In the genomic region with DNA sequence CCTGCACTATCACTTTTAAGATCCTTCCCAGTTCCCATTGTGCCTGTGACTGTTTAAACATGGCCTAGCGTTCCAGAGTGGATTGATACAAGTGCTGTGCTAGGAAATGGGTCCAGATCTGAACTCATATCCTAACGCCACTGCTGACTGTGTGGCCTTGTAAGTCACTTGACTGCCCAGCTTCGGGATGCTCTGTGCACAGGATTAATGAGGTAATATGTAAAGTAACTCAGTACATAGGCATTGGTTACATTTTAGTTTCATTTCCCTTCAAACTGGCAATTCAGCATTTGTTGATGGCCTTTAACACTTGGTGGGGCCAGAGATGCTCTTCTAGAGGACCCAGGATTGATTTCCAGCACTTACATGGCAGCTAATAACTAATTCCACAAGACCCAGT, we compare ENCODE assay signal across 20 mouse cellular contexts. TPM values are rescaled to one million over a fixed set of nuclear protein-coding genes. Genes with fewer than 3 reads are reported as not detected.
DNase-seq lines count a peak whose midpoint lies in the region; ATAC-seq and TF ChIP-seq lines count a peak whose summit lies in the region.
"Had no signal": no experiment of that assay in that cellular context is flagged by ENCODE, and none has a peak within 500 bp of the region (broad histone marks: within the 10 kb centered on the region; RNA-seq: fewer than 3 reads in every experiment).

No protein-coding gene starts in this region.

- H3K27me3 ChIP-seq in liver, adult 2 months (ENCODE audit: control insufficient read depth, insufficient read depth, low read length), result no peaks in the 10 kb centered on the region
- no peaks in the 10 kb centered on the region for H3K27me3 ChIP-seq in liver, embryonic 11.5 days (replicated peaks; ENCODE audit: control insufficient read depth, insufficient read depth, low read length)
- no peaks in the 10 kb centered on the region for H3K27me3 ChIP-seq in CH12.LX (replicated peaks)
- H3K27me3 ChIP-seq in midbrain, embryonic 14.5 days (ENCODE audit: control insufficient read depth, insufficient read depth, low read length), result no peaks in the 10 kb centered on the region
- H3K27me3 ChIP-seq: embryonic facial prominence, embryonic 13.5 days; forebrain, embryonic 12.5 days; heart, embryonic 12.5 days had no signal

- no peak for TF ChIP-seq RAD21 in CH12.LX (IDR thresholded peaks at IDR 0.05; ENCODE audit: low read depth, low read length)

- peaks cover 65% of the 10 kb centered on the region for H3K36me3 ChIP-seq in liver, adult 2 months (ENCODE audit: control insufficient read depth, insufficient read depth, low read length)
- H3K36me3 ChIP-seq in liver, embryonic 11.5 days (ENCODE audit: control insufficient read depth, insufficient read depth, low read length), result peaks cover 16% of the 10 kb centered on the region
- peaks cover 73 to 95% of the 10 kb centered on the region in 2 experiments for H3K36me3 ChIP-seq in CH12.LX (replicated peaks in 1 of 2; ENCODE audit: control insufficient read depth in 1 of 2, insufficient read depth in 1 of 2, low read length in 1 of 2)
- peaks cover 76% of the 10 kb centered on the region for H3K36me3 ChIP-seq in midbrain, embryonic 14.5 days (ENCODE audit: control insufficient read depth, insufficient read depth, low read length)

- H3K9ac ChIP-seq in liver, adult 2 months (ENCODE audit: low read depth, low read length), result no peak overlapping the region
- no peak overlapping the region for H3K9ac ChIP-seq in liver, embryonic 11.5 days (ENCODE audit: low read depth, low read length)
- no peak overlapping the region for H3K9ac ChIP-seq in CH12.LX (ENCODE audit: insufficient read depth, low read depth)
- H3K9ac ChIP-seq in midbrain, embryonic 14.5 days (replicated peaks; ENCODE audit: low read length), result no peak overlapping the region
- H3K9ac ChIP-seq: embryonic facial prominence, embryonic 13.5 days; forebrain, embryonic 12.5 days; heart, embryonic 12.5 days; hindbrain, embryonic 14.5 days had no signal

- in situ Hi-C loops in CH12.LX (cut with MboI; ENCODE audit: low pct_ligation_motif_present, low pct_unique_long_range_greater_than_20kb, low sequenced_read_pairs), result no loop called here

- H3K4me1 ChIP-seq in liver, adult 2 months (ENCODE audit: control insufficient read depth, insufficient read depth, low read length), result peaks cover 2% of the 10 kb centered on the region; the same call in 1 of the 2 replicates
- no peaks in the 10 kb centered on the region for H3K4me1 ChIP-seq in liver, embryonic 11.5 days (replicated peaks; ENCODE audit: control insufficient read depth, insufficient read depth, low read length)
- H3K4me1 ChIP-seq in CH12.LX (ENCODE audit: control insufficient read depth in 1 of 2, insufficient read depth in 2 of 2), result peaks cover 4 to 67% of the 10 kb centered on the region in 2 experiments; a peak in 3 of 4 replicates
- H3K4me1 ChIP-seq in midbrain, embryonic 14.5 days (ENCODE audit: control insufficient read depth, insufficient read depth, low read length), result no peaks in the 10 kb centered on the region
- H3K4me1 ChIP-seq: embryonic facial prominence, embryonic 13.5 days; forebrain, embryonic 12.5 days; heart, embryonic 12.5 days; hindbrain, embryonic 10.5 days had no signal

- TF ChIP-seq POLR2A in liver, adult 2 months (IDR thresholded peaks at IDR 0.05; ENCODE audit: extremely low read depth, insufficient read depth, low read length), result no peak
- TF ChIP-seq POLR2A in CH12.LX (IDR thresholded peaks at IDR 0.05; ENCODE audit: low read depth, low read length), result no peak

- no peak for TF ChIP-seq CTCF in liver, adult 2 months (IDR thresholded peaks at IDR 0.05; ENCODE audit: low read depth, low read length)
- no peak for TF ChIP-seq CTCF in CH12.LX (conservative IDR thresholded peaks at IDR 0.05 in 1 of 2, IDR thresholded peaks at IDR 0.05 in 1 of 2; ENCODE audit: low read depth in 2 of 2, low read length in 2 of 2)

- no peak overlapping the region for H3K4me2 ChIP-seq in liver, embryonic 11.5 days
- H3K4me2 ChIP-seq in CH12.LX (ENCODE audit: insufficient read depth, low read depth, poor library complexity, severe bottlenecking), result no peak overlapping the region
- no peak overlapping the region for H3K4me2 ChIP-seq in midbrain, embryonic 14.5 days (ENCODE audit: low read length)
- H3K4me2 ChIP-seq: embryonic facial prominence, embryonic 13.5 days; forebrain, embryonic 12.5 days; heart, embryonic 12.5 days; hindbrain, embryonic 14.5 days had no signal

- 0 out of 2 replicates have a peak overlapping the region, but pooled peaks have one; percentile 7 for H3K27ac ChIP-seq in liver, adult 2 months (replicated peaks; ENCODE audit: insufficient read depth, low read depth, low read length)
- no peak overlapping the region for H3K27ac ChIP-seq in liver, embryonic 11.5 days (ENCODE audit: low read depth, low read length)
- H3K27ac ChIP-seq in CH12.LX (ENCODE audit: insufficient read depth, low read depth), result no peak overlapping the region
- no peak overlapping the region for H3K27ac ChIP-seq in midbrain, embryonic 14.5 days (replicated peaks; ENCODE audit: low read depth, low read length)
- H3K27ac ChIP-seq: embryonic facial prominence, embryonic 13.5 days; forebrain, embryonic 12.5 days; hindbrain, embryonic 10.5 days; hindbrain, embryonic 14.5 days had no signal

- H3K4me3 ChIP-seq in liver, adult 2 months (ENCODE audit: insufficient read depth, low read depth, low read length), result no peak overlapping the region
- H3K4me3 ChIP-seq in liver, embryonic 11.5 days (ENCODE audit: low read depth, low read length), result no peak overlapping the region
- no peak overlapping the region for H3K4me3 ChIP-seq in CH12.LX (replicated peaks in 1 of 3; ENCODE audit: low read depth in 2 of 3, low read length in 2 of 3, poor library complexity in 1 of 3)
- no peak overlapping the region for H3K4me3 ChIP-seq in midbrain, embryonic 14.5 days (replicated peaks; ENCODE audit: low read depth, low read length)
- H3K4me3 ChIP-seq: embryonic facial prominence, embryonic 13.5 days; forebrain, embryonic 12.5 days; heart, embryonic 12.5 days; hindbrain, embryonic 10.5 days had no signal

- dilution Hi-C loops in CH12.LX (cut with MboI; ENCODE audit: extremely low pct_ligation_motif_present, extremely low pct_unique_long_range_greater_than_20kb, low sequenced_read_pairs), result no loop called here

- WGBS in liver, adult 2 months, result 74% methylated on average over 3 of the region's 3 CpGs
- WGBS in liver, embryonic 11.5 days, result 82% methylated on average over 3 of the region's 3 CpGs
- 94% methylated on average over 3 of the region's 3 CpGs for WGBS in midbrain, embryonic 14.5 days

- ATAC-seq in liver, embryonic 11.5 days (replicated peaks; ENCODE audit: low FRiP score), result no peak
- ATAC-seq in granulocyte monocyte progenitor cell, adult 5-6 weeks (replicated peaks; ENCODE audit: poor library complexity, severe bottlenecking), result peak; percentile 23; the same call in 1 of the 2 replicates
- ATAC-seq in neutrophil, adult 5-6 weeks (ENCODE audit: extremely low read depth, insufficient number of reproducible peaks, low FRiP score, poor library complexity, severe bottlenecking), result peak; percentile 32; the same call in 1 of the 2 replicates
- ATAC-seq in midbrain, embryonic 14.5 days (ENCODE audit: low FRiP score, low TSS enrichment), result no peak
- ATAC-seq: forebrain, embryonic 16.5 days had no signal

- DNase-seq in liver, adult 2 months (ENCODE audit: extremely low read depth, low read depth, low spot score), result no peak
- no peak for DNase-seq in liver, embryonic 11.5 days (ENCODE audit: low spot score)
- peak; percentile 29 for DNase-seq in CH12.LX (ENCODE audit: extremely low read depth)
- no peak for DNase-seq in midbrain, embryonic 14.5 days
- DNase-seq in cerebellum, adult 18-20 months, result no peak
- DNase-seq: adrenal gland, adult 8-10 months; adrenal gland, postnatal 36 days; cerebellum, adult 11-12 months; cerebellum, adult 9-11 months; cerebellum, postnatal 36 days; gastrocnemius, postnatal 36 days had no signal

- TF ChIP-seq EP300 in CH12.LX (IDR thresholded peaks at IDR 0.05; ENCODE audit: low read length), result no peak

- no peaks in the 10 kb centered on the region for H3K9me3 ChIP-seq in liver, embryonic 11.5 days (ENCODE audit: control insufficient read depth, low read length)
- no peaks in the 10 kb centered on the region for H3K9me3 ChIP-seq in CH12.LX (replicated peaks; ENCODE audit: low read length)
- H3K9me3 ChIP-seq in midbrain, embryonic 14.5 days (ENCODE audit: control insufficient read depth, low read length), result no peaks in the 10 kb centered on the region
- H3K9me3 ChIP-seq: embryonic facial prominence, embryonic 13.5 days; forebrain, embryonic 12.5 days; G1E; heart, embryonic 12.5 days; hindbrain, embryonic 10.5 days had no signal

- H3K79me2 ChIP-seq in liver, adult 2 months (ENCODE audit: control insufficient read depth, insufficient read depth, low read length), result no peaks in the 10 kb centered on the region
- H3K79me2 ChIP-seq in CH12.LX (replicated peaks; ENCODE audit: control insufficient read depth, extremely low read depth, insufficient read depth, poor library complexity, severe bottlenecking), result peaks cover 2% of the 10 kb centered on the region; the same call in 1 of the 2 replicates

RNA-seq across cellular contexts. Expression of gene Capn7, which starts 39.9 kb away (rescaled TPM):
- 34.8 and 38.1 TPM in 2 replicates for total RNA-seq in liver, adult 2 months (2014; rRNA removed)
- 6.1 and 6.7 TPM in 2 replicates for polyA plus RNA-seq in liver, adult 2 months (2012; rRNA removed)
- 34.4 and 39.0 TPM in 2 replicates for polyA plus RNA-seq in liver, embryonic 11.5 days (2014; fragmentation: Nextera tagmentation; extraction: Ambion mirVana)
- total RNA-seq in CH12.LX (2012; rRNA removed) (27.9 and 31.4 TPM in 2 replicates), CH12.LX (2014; rRNA removed) (45.0 and 53.7 TPM in 2 replicates)
- 33.3 and 34.8 TPM in 2 replicates for polyA plus RNA-seq in CH12.LX (2012; ENCODE audit: insufficient read length, low read depth)
- total RNA-seq in granulocyte monocyte progenitor cell, adult 5-6 weeks (2014; fragmentation: Nextera tagmentation), result 35.9 and 42.7 TPM in 2 replicates
- 49.2 and 61.5 TPM in 2 replicates for total RNA-seq in granulocyte monocyte progenitor cell, adult 5-6 weeks (2017)
- total RNA-seq in neutrophil, adult 5-6 weeks (2017), result 80.2 and 86.2 TPM in 2 replicates
- polyA plus RNA-seq in midbrain, embryonic 14.5 days (2014; fragmentation: Nextera tagmentation; extraction: Ambion mirVana), result 67.1 and 89.4 TPM in 2 replicates

RNA-seq across cellular contexts. Expression of gene Dnah1, which starts 52.6 kb away (rescaled TPM):
- total RNA-seq in liver, adult 2 months (2014; rRNA removed), result under 0.01 and 0.07 TPM in 2 replicates
- 0.01 and 0.04 TPM in 2 replicates for polyA plus RNA-seq in liver, adult 2 months (2012; rRNA removed)
- 1.7 and 1.9 TPM in 2 replicates for polyA plus RNA-seq in liver, embryonic 11.5 days (2014; fragmentation: Nextera tagmentation; extraction: Ambion mirVana)
- total RNA-seq in CH12.LX (2012; rRNA removed) (0.04 and 0.08 TPM in 2 replicates), CH12.LX (2014; rRNA removed) (0.04 TPM in 2 replicates)
- polyA plus RNA-seq in CH12.LX (2012; ENCODE audit: insufficient read length, low read depth), result 0.06 and 0.08 TPM in 2 replicates
- total RNA-seq in granulocyte monocyte progenitor cell, adult 5-6 weeks (2014; fragmentation: Nextera tagmentation), result 0.02 and 0.32 TPM in 2 replicates
- 0.05 and 0.17 TPM in 2 replicates for total RNA-seq in granulocyte monocyte progenitor cell, adult 5-6 weeks (2017)
- 0.12 TPM in 2 replicates for total RNA-seq in neutrophil, adult 5-6 weeks (2017)
- polyA plus RNA-seq in midbrain, embryonic 14.5 days (2014; fragmentation: Nextera tagmentation; extraction: Ambion mirVana), result 3.8 and 5.2 TPM in 2 replicates
- polyA plus RNA-seq: G1E had no signal

RNA-seq across cellular contexts. Expression of gene Sh3bp5, which starts 59.5 kb away (rescaled TPM):
- total RNA-seq in liver, adult 2 months (2014; rRNA removed), result 37.1 and 37.7 TPM in 2 replicates
- 22.6 and 26.1 TPM in 2 replicates for polyA plus RNA-seq in liver, adult 2 months (2012; rRNA removed)
- 15.0 and 17.3 TPM in 2 replicates for polyA plus RNA-seq in liver, embryonic 11.5 days (2014; fragmentation: Nextera tagmentation; extraction: Ambion mirVana)
- total RNA-seq in CH12.LX (2012; rRNA removed) (50.2 and 64.6 TPM in 2 replicates), CH12.LX (2014; rRNA removed) (53.0 and 57.4 TPM in 2 replicates)
- polyA plus RNA-seq in CH12.LX (2012; ENCODE audit: insufficient read length, low read depth), result 158 and 164 TPM in 2 replicates
- total RNA-seq in granulocyte monocyte progenitor cell, adult 5-6 weeks (2014; fragmentation: Nextera tagmentation), result 5.0 and 6.3 TPM in 2 replicates
- 2.7 and 2.8 TPM in 2 replicates for total RNA-seq in granulocyte monocyte progenitor cell, adult 5-6 weeks (2017)
- total RNA-seq in neutrophil, adult 5-6 weeks (2017), result 110 and 118 TPM in 2 replicates
- polyA plus RNA-seq in midbrain, embryonic 14.5 days (2014; fragmentation: Nextera tagmentation; extraction: Ambion mirVana), result 40.0 and 82.4 TPM in 2 replicates

Comparison
In these comparisons a context has a peak if more than half of its experiments do, and no peak if none do; other contexts are left out.
1. ATAC-seq: peak in granulocyte monocyte progenitor cell, adult 5-6 weeks (single experiment) and neutrophil, adult 5-6 weeks (single experiment); none in liver, embryonic 11.5 days (single experiment) and midbrain, embryonic 14.5 days (single experiment).